Mouse (Mus musculus) B cell, adult 62 days (primary cell): ENCODE data around the gene Tnnc2. TPM values are rescaled to one million over a fixed set of nuclear protein-coding genes. Genes with fewer than 3 reads are reported as not detected.

Source experiments
- total RNA-seq: library from RNA; stranded (reverse); gene quantifications from 4 replicates; pipeline ENCODE4 v1.2.4, GENCODE M21; 2023

Tnnc2 gene
- not detected in 4 replicates for total RNA-seq

GRCm38 (mm10) chr2:164779481-164780086 is at the start of gene Tnnc2:
TSS of gene Tnnc2 (minus strand) at chr2:164779967.

GRCm38 (mm10) chr2:164828437-164828836 is 48.7 kb upstream of the Tnnc2 start, which contains the start of gene Spata25:
TSS of gene Spata25 (minus strand) at chr2:164828537.

DNA sequence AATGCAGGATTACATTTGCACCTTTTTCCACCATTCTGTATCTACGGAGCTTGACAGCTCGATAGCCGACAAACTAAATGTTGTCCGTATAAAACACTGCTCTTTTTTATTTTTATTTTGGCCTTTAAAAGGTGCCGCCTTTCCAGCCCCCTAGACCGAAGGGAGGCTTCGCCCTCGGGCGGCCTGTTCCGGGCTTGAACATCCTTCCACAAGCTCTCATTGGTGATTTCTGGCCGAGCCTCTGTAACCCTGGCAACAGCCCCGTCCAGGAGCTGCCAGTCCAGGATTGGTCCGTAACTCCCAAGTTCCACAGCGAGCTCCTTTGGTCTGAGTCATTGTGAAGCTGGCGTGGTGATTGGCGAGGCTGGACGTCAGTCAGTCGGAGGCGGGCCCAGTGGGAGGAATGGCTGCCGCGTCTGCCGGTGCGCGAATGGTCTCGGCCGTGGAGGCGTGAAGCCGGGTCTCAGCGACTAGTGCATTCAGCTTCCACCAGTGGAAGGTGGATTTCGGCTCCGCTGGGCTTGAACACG is 42.9 kb upstream of the Tnnc2 start, which contains the start of gene Zswim1:
Gene Zswim1 (plus strand): TSS at position 51 of the 530 bp plus-strand sequence.

GRCm38 (mm10) chr2:164804533-164805331 is 25.0 kb upstream of the Tnnc2 start, which contains the start of the genes Acot8 and Zswim3:
TSS of gene Acot8 (minus strand) at chr2:164804882.
TSS of gene Zswim3 (plus strand) at chr2:164805098.

GRCm38 (mm10) chr2:164785481-164786387 is 6.0 kb upstream of the Tnnc2 start, which contains the start of gene Snx21:
TSS of gene Snx21 (plus strand) at chr2:164785823.

DNA sequence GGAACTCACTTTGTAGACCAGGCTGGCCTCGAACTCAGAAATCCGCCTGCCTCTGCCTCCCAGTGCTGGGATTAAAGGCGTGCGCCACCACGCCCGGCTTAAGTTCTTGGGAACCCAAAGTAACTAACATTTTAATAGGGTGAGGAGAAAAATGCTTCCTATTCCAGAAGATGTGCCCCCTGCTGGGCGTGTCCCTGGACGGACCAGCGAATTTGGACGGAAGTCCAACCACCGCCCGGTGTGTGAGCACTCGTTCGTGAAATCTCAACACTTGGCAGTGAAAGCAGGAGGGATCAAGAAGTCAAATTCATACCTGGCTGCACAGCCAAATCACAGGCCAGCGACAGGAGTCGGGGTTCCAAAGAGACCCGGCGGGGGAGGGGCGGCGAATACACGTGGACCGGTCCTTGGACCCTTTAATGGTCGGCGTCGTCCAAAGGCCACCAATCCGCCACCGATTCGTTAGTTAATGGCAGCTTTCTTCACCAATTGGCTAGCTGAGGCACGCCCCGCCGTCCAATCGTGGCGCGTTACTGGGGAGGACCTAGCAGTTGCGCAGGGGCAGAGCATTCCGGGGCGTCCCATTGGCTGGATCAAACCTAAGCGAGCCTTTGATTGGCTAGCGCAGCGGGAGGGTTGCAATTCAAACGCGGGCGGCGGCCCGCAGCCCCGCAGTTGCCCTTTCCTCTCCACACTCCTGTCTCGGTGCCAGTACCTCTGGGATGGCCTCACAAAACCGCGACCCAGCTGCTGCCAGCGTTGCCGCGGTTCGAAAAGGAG is 10.3 kb downstream of the Tnnc2 start, which contains the start of gene Ube2c:
Gene Ube2c (plus strand): TSS at position 641 of the 780 bp plus-strand sequence.

GRCm38 (mm10) chr2:164745843-164746479 is 33.8 kb downstream of the Tnnc2 start, which contains the start of the genes Wfdc3 and Dnttip1:
TSS of gene Wfdc3 (minus strand) at chr2:164745931.
TSS of gene Dnttip1 (plus strand) at chr2:164745983.

Other genes with a start within 250 kb of the Tnnc2 start
- gene Wfdc2, start 217.6 kb downstream of the Tnnc2 start, total RNA-seq: not detected in 4 replicates
- not detected in 4 replicates for gene Spint3, start 206.5 kb downstream of the Tnnc2 start, total RNA-seq
- not detected in 4 replicates for gene Wfdc6a, start 194.5 kb downstream of the Tnnc2 start, total RNA-seq
- not detected in 4 replicates for gene Eppin, start 186.4 kb downstream of the Tnnc2 start, total RNA-seq
- gene Wfdc6b, start 166.4 kb downstream of the Tnnc2 start, total RNA-seq: not detected in 4 replicates
- not detected in 4 replicates for gene Wfdc8, start 166.3 kb downstream of the Tnnc2 start, total RNA-seq
- not detected in 4 replicates for gene Wfdc16, start 141.2 kb downstream of the Tnnc2 start, total RNA-seq
- 1.5 TPM in 1 of 4 replicates, not detected in the others for gene Wfdc10, start 123.9 kb downstream of the Tnnc2 start, total RNA-seq
- gene Wfdc9, start 123.4 kb downstream of the Tnnc2 start, total RNA-seq: not detected in 4 replicates
- not detected in 4 replicates for gene Wfdc11, start 105.9 kb downstream of the Tnnc2 start, total RNA-seq
- not detected in 4 replicates for gene Wfdc13, start 94.9 kb downstream of the Tnnc2 start, total RNA-seq
- gene Spint4, start 81.5 kb downstream of the Tnnc2 start, total RNA-seq: not detected in 4 replicates
- gene Spint5, start 64.7 kb downstream of the Tnnc2 start, total RNA-seq: not detected in 4 replicates
- gene Wfdc3, start 34.0 kb downstream of the Tnnc2 start, total RNA-seq: not detected in 4 replicates
- gene Dnttip1, start 34.0 kb downstream of the Tnnc2 start, total RNA-seq: 38.4 to 45.2 TPM (median 42.9 TPM) in 4 replicates
- gene Ube2c, start 10.1 kb downstream of the Tnnc2 start, total RNA-seq: 1.7 to 4.0 TPM (median 2.7 TPM) in 4 replicates
- 0.46 to 0.97 TPM (median 0.70 TPM) in 4 replicates for gene Snx21, start 5.9 kb upstream of the Tnnc2 start, total RNA-seq
- 53.7 to 69.6 TPM (median 60.6 TPM) in 4 replicates for gene Acot8, start 24.9 kb upstream of the Tnnc2 start, total RNA-seq
- gene Zswim3, start 25.1 kb upstream of the Tnnc2 start, total RNA-seq: 3.2 to 4.0 TPM (median 3.6 TPM) in 4 replicates
- 8.4 to 9.0 TPM (median 8.5 TPM) in 4 replicates for gene Zswim1, start 42.7 kb upstream of the Tnnc2 start, total RNA-seq
- 1.2 to 2.3 TPM (median 1.2 TPM) in 3 of 4 replicates, not detected in the other for gene Spata25, start 48.6 kb upstream of the Tnnc2 start, total RNA-seq
- gene Ctsa, start 52.9 kb upstream of the Tnnc2 start, total RNA-seq: 189 to 200 TPM (median 195 TPM) in 4 replicates
- 3.8 to 5.6 TPM (median 4.9 TPM) in 4 replicates for gene Neurl2, start 53.5 kb upstream of the Tnnc2 start, total RNA-seq
- 7.6 to 11.4 TPM (median 9.0 TPM) in 4 replicates for gene Pltp, start 77.7 kb upstream of the Tnnc2 start, total RNA-seq
- 93.6 to 100 TPM (median 96.6 TPM) in 4 replicates for gene Pcif1, start 99.3 kb upstream of the Tnnc2 start, total RNA-seq
- 55.9 to 61.8 TPM (median 58.0 TPM) in 4 replicates for gene Zfp335, start 131.8 kb upstream of the Tnnc2 start, total RNA-seq
- gene Mmp9, start 160.8 kb upstream of the Tnnc2 start, total RNA-seq: 0.50 to 1.3 TPM (median 1.0 TPM) in 4 replicates
- gene Slc12a5, start 180.8 kb upstream of the Tnnc2 start, total RNA-seq: 1.4 to 1.7 TPM (median 1.6 TPM) in 4 replicates